Mouse (Mus musculus): ENCODE results near the gene 1810024B03Rik. TPM values are rescaled to one million over a fixed set of nuclear protein-coding genes. Genes with fewer than 3 reads are reported as not detected.
A peak's percentile ranks its signal among the peaks of the same experiment; 100 is the strongest.
"Not testable (repeated sequence)": the region's sequence is repeated elsewhere in the genome, so short reads cannot be mapped to it uniquely, and the experiment has no call there.

The 1810024B03Rik gene
- polyA plus RNA-seq, 1 experiment from 2014 or later = 1.8 TPM

DNA sequence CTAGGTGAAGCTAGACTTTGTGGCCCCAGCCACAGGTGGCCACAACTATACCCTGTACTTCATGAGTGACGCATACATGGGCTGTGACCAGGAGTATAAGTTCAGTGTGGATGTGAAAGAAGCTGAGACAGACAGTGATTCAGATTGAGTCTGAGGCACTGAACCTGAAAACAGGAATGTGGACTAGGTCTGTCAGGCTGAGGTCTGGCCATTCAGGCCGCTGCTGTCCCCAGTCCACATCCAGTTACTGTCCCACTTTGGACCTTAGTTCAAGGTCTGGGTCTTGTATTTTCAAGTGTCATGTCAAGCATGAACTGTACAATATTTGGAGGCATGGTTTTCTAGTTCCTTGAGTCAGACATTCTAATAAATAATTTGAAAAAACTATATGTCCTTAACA, 32.0 kb upstream of the 1810024B03Rik start:
- Histone ChIP-seq H3K27ac (ENCODE audit: poor library complexity, severe bottlenecking) (no peak overlapping the region), H3K27me3 (replicated peaks) (no peaks in the 10 kb centered on the region), H3K4me1 (replicated peaks) (peaks cover 4% of the 10 kb centered on the region; the same call in 1 of the 2 replicates), H3K4me2 (no peak overlapping the region), H3K4me3 (no peak overlapping the region), H3K9ac (no peak overlapping the region), H3K36me3 (peaks cover 86% of the 10 kb centered on the region), H3K9me3 (replicated peaks) (no peaks in the 10 kb centered on the region)
- no peak for ATAC-seq (ENCODE audit: insufficient number of reproducible peaks, low FRiP score)
- 93% methylated on average over 2 of the region's 2 CpGs for WGBS

DNA sequence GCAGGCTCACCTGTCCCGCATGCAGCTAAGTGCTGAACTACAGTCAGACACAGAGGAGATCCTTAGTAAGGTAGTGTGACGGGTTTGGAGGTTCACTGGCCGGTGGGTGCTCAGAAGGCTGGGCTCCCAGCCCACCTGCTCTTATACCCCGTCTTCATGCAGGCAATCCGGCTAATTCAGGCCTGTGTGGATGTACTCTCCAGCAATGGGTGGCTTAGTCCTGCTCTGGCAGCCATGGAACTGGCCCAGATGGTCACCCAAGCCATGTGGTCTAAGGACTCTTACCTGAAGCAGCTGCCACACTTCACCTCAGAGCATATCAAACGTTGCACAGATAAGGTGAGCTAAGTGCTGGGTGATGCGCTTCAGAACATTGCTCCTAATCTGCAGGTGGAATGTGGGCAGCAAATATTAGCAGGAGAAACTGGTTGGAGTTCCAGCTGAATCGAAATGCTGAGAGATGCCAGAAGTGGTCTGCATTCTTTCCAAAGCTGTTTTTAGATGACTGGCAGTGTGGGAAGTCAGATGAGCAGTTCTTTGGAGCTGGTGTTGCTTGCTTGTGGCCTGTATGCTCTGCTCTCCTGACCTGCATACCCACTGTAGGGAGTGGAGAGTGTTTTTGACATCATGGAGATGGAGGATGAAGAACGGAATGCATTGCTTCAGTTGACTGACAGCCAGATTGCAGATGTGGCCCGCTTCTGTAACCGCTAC, 30.0 kb upstream of the 1810024B03Rik start:
- peaks cover 4% of the 10 kb centered on the region; the same call in 1 of the 2 replicates for H3K4me1 ChIP-seq (replicated peaks)
- H3K27ac ChIP-seq (ENCODE audit: poor library complexity, severe bottlenecking) = 0 out of 2 replicates have a peak overlapping the region, but pooled peaks have one; percentile 37
- no peak overlapping the region for H3K9ac ChIP-seq
- peaks cover 88% of the 10 kb centered on the region for H3K36me3 ChIP-seq
- no peak; the same call in 1 of the 2 replicates for ATAC-seq (ENCODE audit: insufficient number of reproducible peaks, low FRiP score)
- H3K9me3 ChIP-seq (replicated peaks) = no peaks in the 10 kb centered on the region
- 75% methylated on average over 11 of the region's 11 CpGs for WGBS
- H3K4me2 ChIP-seq = no peak overlapping the region
- no peak overlapping the region for H3K4me3 ChIP-seq
- no peaks in the 10 kb centered on the region for H3K27me3 ChIP-seq (replicated peaks)

DNA sequence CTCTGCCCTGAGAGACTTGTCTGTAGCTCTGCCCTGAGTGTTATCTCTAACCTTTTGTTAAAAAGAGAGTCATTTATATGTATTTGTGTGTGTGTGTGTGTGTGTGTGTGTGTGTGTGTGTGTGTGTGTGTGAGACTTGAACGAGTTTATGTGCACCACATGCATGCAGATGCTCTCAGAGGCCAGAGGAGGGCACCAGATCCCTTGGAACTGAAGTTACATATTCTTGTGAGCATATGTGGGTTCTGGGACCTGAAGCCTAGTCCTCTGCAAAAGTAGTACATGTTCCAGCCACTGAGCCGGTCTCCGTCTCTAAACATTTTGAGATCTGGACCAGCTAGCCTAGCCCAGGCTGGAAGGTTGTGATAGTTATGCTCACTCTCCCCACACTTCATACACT, 17.2 kb upstream of the 1810024B03Rik start:
- no peak overlapping the region for H3K4me3 ChIP-seq
- peaks cover 93% of the 10 kb centered on the region for H3K36me3 ChIP-seq
- WGBS = 97% methylated on average over 3 of the region's 3 CpGs
- no peak overlapping the region for H3K27ac ChIP-seq (ENCODE audit: poor library complexity, severe bottlenecking)
- H3K9ac ChIP-seq = no peak overlapping the region
- H3K4me2 ChIP-seq = no peak overlapping the region
- no peak for ATAC-seq (ENCODE audit: insufficient number of reproducible peaks, low FRiP score)
- H3K27me3 ChIP-seq (replicated peaks) = no peaks in the 10 kb centered on the region
- H3K9me3 ChIP-seq (replicated peaks) = 0 out of 2 replicates have a peak, but pooled peaks cover 6% of the 10 kb centered on the region
- no peaks in the 10 kb centered on the region for H3K4me1 ChIP-seq (replicated peaks)

DNA sequence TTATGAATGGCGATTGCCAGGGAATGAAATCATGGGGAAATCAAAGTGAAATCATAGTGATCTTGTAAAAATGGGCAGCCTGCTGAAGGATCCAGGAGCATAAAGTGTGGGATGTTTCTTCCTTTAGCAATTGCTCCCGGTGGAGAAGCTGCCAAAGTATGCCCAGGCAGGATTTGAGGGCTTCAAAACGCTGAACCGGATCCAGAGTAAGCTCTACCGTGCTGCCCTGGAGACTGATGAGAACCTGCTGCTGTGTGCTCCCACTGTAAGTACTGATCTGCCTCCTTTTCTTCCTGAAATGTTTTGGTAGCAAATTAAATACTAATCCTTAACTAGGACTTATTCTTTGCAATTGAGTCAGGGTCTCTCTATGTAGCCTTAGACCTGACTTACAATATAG, 9.7 kb upstream of the 1810024B03Rik start:
- no peak overlapping the region for H3K27ac ChIP-seq (ENCODE audit: poor library complexity, severe bottlenecking)
- no peak for ATAC-seq (ENCODE audit: insufficient number of reproducible peaks, low FRiP score)
- no peak overlapping the region for H3K9ac ChIP-seq
- H3K9me3 ChIP-seq (replicated peaks) = no peaks in the 10 kb centered on the region
- no peaks in the 10 kb centered on the region for H3K4me1 ChIP-seq (replicated peaks)
- H3K36me3 ChIP-seq = peaks cover 95% of the 10 kb centered on the region
- 93% methylated on average over 5 of the region's 5 CpGs for WGBS
- H3K27me3 ChIP-seq (replicated peaks) = no peaks in the 10 kb centered on the region
- no peak overlapping the region for H3K4me3 ChIP-seq
- no peak overlapping the region for H3K4me2 ChIP-seq

DNA sequence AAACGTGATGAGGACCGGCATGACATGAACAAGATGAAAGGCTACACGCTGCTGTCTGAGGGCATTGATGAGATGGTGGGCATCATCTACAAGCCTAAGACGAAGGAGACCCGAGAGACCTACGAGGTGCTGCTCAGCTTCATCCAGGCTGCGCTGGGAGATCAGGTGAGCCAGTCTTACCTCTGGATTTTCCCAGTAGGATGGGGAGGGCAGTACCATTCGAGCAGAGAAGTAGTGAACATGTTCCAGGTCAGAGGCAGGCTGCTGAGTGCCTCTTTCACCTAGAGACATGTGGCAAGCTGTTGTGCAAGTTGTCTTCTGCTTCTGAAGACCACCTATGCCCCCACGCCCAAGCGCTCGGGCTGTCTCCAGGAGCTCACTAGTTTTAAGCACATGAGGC, 2.6 kb upstream of the 1810024B03Rik start:
- Histone ChIP-seq H3K9ac (no peak overlapping the region), H3K9me3 (replicated peaks) (no peaks in the 10 kb centered on the region), H3K27ac (ENCODE audit: poor library complexity, severe bottlenecking) (no peak overlapping the region), H3K4me2 (no peak overlapping the region), H3K4me1 (replicated peaks) (peaks cover 9% of the 10 kb centered on the region), H3K36me3 (peaks cover 59% of the 10 kb centered on the region), H3K4me3 (no peak overlapping the region), H3K27me3 (replicated peaks) (no peaks in the 10 kb centered on the region)
- 94% methylated on average over 11 of the region's 11 CpGs for WGBS
- ATAC-seq (ENCODE audit: insufficient number of reproducible peaks, low FRiP score) = no peak

DNA sequence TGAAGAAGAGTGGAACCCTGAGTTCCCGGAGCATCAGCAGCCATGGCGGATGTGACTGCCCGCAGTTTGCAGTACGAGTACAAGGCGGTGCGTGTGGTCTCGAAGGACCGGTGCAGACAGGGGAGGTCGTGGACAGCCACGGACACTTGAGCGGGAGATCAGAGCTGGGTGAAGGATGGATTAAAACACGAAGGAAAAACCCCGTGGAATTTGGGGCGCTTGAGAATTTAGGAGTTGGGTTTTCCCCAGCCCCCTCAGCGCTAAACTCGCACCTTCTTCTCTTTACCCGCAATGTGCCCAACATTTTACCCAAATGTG, 331 bp upstream of the 1810024B03Rik start:
- peak; percentile 62; the same call in 1 of the 2 replicates for ATAC-seq (ENCODE audit: insufficient number of reproducible peaks, low FRiP score)
- peaks cover 38% of the 10 kb centered on the region for H3K36me3 ChIP-seq
- peak overlapping the region; percentile 91 for H3K9ac ChIP-seq
- WGBS = under 1% methylated on average over 17 of the region's 17 CpGs
- no peaks in the 10 kb centered on the region for H3K27me3 ChIP-seq (replicated peaks)
- H3K4me1 ChIP-seq (replicated peaks) = peaks cover 9% of the 10 kb centered on the region
- H3K4me3 ChIP-seq = peak overlapping the region; percentile 99
- no peaks in the 10 kb centered on the region for H3K9me3 ChIP-seq (replicated peaks)
- 0 out of 2 replicates have a peak overlapping the region, but pooled peaks have one; percentile 47 for H3K27ac ChIP-seq (ENCODE audit: poor library complexity, severe bottlenecking)
- H3K4me2 ChIP-seq = peak overlapping the region; percentile 87

DNA sequence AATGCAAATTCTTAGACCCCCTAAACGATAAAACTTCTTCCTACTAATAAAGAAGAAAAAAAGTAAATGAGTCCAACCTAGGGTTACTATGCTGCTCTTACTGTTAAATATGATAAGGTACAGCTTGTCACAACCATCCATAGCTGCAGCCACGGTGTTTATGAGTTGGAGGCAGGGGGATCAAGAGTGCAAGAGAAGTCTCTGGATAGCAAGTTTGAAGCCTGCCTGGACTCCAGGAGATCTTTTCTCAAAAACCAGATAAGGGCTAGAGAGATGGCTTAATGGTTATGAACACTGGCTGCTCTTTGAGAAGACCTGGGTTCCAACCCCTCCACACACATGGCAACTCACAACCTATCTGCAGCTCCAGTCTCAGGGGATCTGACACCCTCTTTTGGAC, 1.2 kb downstream of the 1810024B03Rik start:
- Histone ChIP-seq H3K36me3 (peaks cover 31% of the 10 kb centered on the region), H3K4me1 (replicated peaks) (peaks cover 9% of the 10 kb centered on the region), H3K9ac (no peak overlapping the region), H3K9me3 (replicated peaks) (no peaks in the 10 kb centered on the region), H3K27me3 (replicated peaks) (no peaks in the 10 kb centered on the region), H3K4me2 (0 out of 2 replicates have a peak overlapping the region, but pooled peaks have one; percentile 6), H3K27ac (ENCODE audit: poor library complexity, severe bottlenecking) (no peak overlapping the region), H3K4me3 (no peak overlapping the region)
- WGBS = 90% methylated on average over 2 of the region's 2 CpGs
- no peak for ATAC-seq (ENCODE audit: insufficient number of reproducible peaks, low FRiP score)

DNA sequence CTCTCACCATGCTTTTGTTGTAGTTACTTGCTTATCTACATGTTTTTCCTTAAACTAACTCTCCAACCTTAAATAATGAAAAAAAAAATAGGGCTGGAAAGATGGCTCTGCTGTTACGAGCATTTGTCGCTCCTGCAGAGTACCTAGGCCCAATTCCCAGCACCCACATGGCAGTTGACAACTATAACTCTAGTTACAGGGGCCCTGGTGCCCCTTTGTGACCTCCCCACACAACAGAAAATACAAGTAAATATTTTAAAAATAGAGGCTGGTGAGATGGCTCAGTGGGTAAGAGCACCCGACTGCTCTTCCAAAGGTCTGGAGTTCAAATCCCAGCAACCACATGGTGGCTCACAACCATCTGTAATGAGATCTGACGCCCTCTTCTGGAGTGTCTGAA, 2.1 kb downstream of the 1810024B03Rik start:
- not testable (repeated sequence) for H3K9ac ChIP-seq; H3K4me3 ChIP-seq; H3K9me3 ChIP-seq (replicated peaks); H3K27me3 ChIP-seq (replicated peaks); H3K4me1 ChIP-seq (replicated peaks); ATAC-seq (ENCODE audit: insufficient number of reproducible peaks, low FRiP score); H3K27ac ChIP-seq (ENCODE audit: poor library complexity, severe bottlenecking); H3K4me2 ChIP-seq
- H3K36me3 ChIP-seq = peaks cover 23% of the 10 kb centered on the region
- 82% methylated on average over 4 of the region's 4 CpGs for WGBS

DNA sequence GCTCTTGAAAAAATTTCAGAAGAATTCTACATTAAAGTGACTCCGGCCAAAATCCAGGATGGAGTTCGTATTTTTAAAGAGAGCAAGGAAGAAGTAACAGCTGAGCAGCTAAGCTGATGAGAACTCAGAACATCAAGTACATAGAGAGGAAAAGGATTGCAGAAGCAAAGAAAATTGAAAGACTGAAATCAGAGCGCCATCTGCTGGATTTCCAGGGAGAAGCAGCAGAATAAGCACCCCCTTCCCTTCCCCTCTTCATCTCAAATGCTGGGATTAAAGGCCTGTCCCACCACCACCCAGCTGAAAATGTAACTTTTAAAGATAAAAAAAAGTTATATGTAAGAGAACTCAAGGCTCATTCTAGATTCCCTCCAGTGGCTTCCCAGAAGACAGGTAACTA, 3.1 kb downstream of the 1810024B03Rik start:
- Histone ChIP-seq H3K27me3 (replicated peaks) (no peaks in the 10 kb centered on the region), H3K4me2 (no peak overlapping the region), H3K9me3 (replicated peaks) (no peaks in the 10 kb centered on the region), H3K4me1 (replicated peaks) (peaks cover 9% of the 10 kb centered on the region), H3K4me3 (no peak overlapping the region), H3K9ac (no peak overlapping the region), H3K27ac (ENCODE audit: poor library complexity, severe bottlenecking) (no peak overlapping the region), H3K36me3 (peaks cover 21% of the 10 kb centered on the region)
- ATAC-seq (ENCODE audit: insufficient number of reproducible peaks, low FRiP score) = no peak
- WGBS = 32% methylated on average over 3 of the region's 3 CpGs

DNA sequence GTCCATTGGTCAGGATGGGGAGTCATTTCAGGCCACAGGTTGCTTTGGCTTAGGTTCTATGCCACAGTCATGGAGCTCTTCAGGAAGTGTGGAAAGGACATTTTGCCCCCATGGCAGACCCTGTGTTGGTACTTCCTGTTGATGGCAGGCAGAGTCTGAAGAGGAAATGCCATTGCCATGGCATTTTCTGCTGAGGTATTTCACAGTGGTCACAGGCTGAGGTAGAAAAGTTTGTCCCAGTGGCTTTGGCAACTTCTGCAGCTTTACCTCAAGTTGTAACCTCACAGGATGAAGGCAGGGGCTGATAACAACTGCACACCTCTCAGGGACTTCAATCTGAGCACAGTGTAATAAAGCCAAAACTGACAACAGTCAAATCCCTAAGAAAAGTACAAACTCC, 18.5 kb downstream of the 1810024B03Rik start:
- H3K9me3 ChIP-seq (replicated peaks) = no peaks in the 10 kb centered on the region
- H3K27ac ChIP-seq (ENCODE audit: poor library complexity, severe bottlenecking) = no peak overlapping the region
- H3K4me2 ChIP-seq = no peak overlapping the region
- H3K27me3 ChIP-seq (replicated peaks) = 0 out of 2 replicates have a peak, but pooled peaks cover 6% of the 10 kb centered on the region
- H3K4me1 ChIP-seq (replicated peaks) = no peaks in the 10 kb centered on the region
- no peak overlapping the region for H3K4me3 ChIP-seq
- H3K36me3 ChIP-seq = no peaks in the 10 kb centered on the region
- H3K9ac ChIP-seq = no peak overlapping the region
- no peak for ATAC-seq (ENCODE audit: insufficient number of reproducible peaks, low FRiP score)

DNA sequence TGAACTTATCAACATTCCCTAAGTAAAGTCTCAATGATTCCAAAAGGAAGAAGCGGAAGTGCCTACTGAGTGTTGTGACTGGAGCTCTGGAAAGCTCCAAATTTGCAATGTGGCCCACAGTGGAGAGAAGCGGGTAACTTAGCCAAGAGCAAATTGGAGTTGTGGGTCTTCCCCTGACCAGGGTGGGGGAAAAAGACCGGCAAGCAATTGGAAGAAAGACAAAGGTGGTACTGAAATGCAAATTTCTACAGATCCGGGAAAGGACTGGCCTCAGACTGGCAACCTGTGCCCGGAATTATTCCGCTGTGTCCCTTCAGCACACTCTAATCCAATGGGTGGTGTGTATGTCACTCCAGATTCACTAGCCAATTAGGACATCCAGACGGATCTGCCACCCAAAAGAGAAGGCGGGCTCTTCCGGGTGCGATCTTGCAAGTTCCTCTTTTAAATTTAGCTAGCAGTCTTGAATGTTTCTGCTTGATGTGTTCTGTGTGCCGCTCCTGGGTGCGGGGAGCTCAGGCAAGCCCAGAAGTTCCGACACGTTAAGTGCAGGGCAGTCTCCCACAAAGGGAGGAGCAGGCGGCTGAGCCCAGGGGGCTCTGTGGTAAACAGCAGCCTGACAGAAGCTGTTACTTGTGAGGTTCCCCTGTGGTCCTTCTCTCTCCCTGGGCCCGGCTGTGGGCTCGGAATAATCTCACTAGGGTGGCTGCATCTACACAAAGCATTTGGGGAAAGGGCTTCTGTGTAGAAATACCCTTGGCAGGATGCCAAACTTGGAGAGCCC, 25.3 kb downstream of the 1810024B03Rik start:
- ATAC-seq (ENCODE audit: insufficient number of reproducible peaks, low FRiP score) = peak; percentile 99
- Histone ChIP-seq H3K36me3 (no peaks in the 10 kb centered on the region), H3K4me2 (peak overlapping the region; percentile 78), H3K27ac (ENCODE audit: poor library complexity, severe bottlenecking) (peak overlapping the region; percentile 79), H3K4me3 (peak overlapping the region; percentile 65), H3K4me1 (replicated peaks) (0 out of 2 replicates have a peak, but pooled peaks cover 2% of the 10 kb centered on the region), H3K9ac (peak overlapping the region; percentile 78), H3K27me3 (replicated peaks) (peaks cover 5% of the 10 kb centered on the region; the same call in 1 of the 2 replicates), H3K9me3 (replicated peaks) (no peaks in the 10 kb centered on the region)
- WGBS = 2% methylated on average over 17 of the region's 17 CpGs

Data from heart, embryonic 12.5 days (tissue).